Mouse (Mus musculus) cerebellum, postnatal 36 days (tissue): Measurements from ENCODE around the gene 1700018F24Rik.

ENCODE experiments used
- DNase-seq, 2 experiments: peaks; one replicate each; pipeline ENCODE4 v3.0.0; 2021 to 2022; ENCODE audit warnings: mixed read lengths in 2 of 2

Gene 1700018F24Rik

GRCm38 (mm10) chr5:145083632-145084451 is 41.1 kb downstream of the 1700018F24Rik start, which contains the start of the genes Arpc1a and Kpna7:
TSS of gene Arpc1a (plus strand) at chr5:145083830.
TSS of gene Kpna7 (minus strand) at chr5:145084030.
- DNase-seq = peak; percentile 93 to 96

GRCm38 (mm10) chr5:145084822-145085221 is 42.0 kb downstream of the 1700018F24Rik start:
- DNase-seq = no peak

GRCm38 (mm10) chr5:145088186-145088585 is 45.4 kb downstream of the 1700018F24Rik start:
- DNase-seq = no peak

GRCm38 (mm10) chr5:145089878-145090277 is 47.1 kb downstream of the 1700018F24Rik start:
- no peak for DNase-seq
